Mouse (Mus musculus) G1E-ER4 (cell line): ENCODE data around the gene Pik3cb. TPM values are rescaled to one million over a fixed set of nuclear protein-coding genes. Genes with fewer than 3 reads are reported as not detected.

ENCODE experiments used
- GATA1 ChIP-seq: IDR thresholded peaks from one replicate; pipeline ENCODE4 v1.8.0; 2012; ENCODE audit warnings: low read length, inconsistent platforms
- polyA plus RNA-seq: library from polyadenylated mRNA; stranded (reverse); fragments of >175 nt; gene quantifications from 2 replicates; pipeline ENCODE4 v1.2.3, GENCODE M21; 2012

Pik3cb gene
- polyA plus RNA-seq, 1 experiment = 0.91 TPM

- TF ChIP-seq GATA1 = no peak
Observed at GRCm38 (mm10) chr9:98999881-99000339, 140.5 kb downstream of the Pik3cb start.

- no peak for TF ChIP-seq GATA1
Observed at GRCm38 (mm10) chr9:98994103-98994502, 146.3 kb downstream of the Pik3cb start.

GRCm38 (mm10) chr9:98987131-98987530 lies 153.3 kb downstream of the Pik3cb start:
- no peak for TF ChIP-seq GATA1

Other genes starting within 250 kb of the Pik3cb start
- gene 7420426K07Rik, start 237.5 kb downstream of the Pik3cb start, polyA plus RNA-seq = not detected in 2 replicates
- not detected in 2 replicates for gene Foxl2, start 185.3 kb downstream of the Pik3cb start, polyA plus RNA-seq
- 19.9 and 31.0 TPM in 2 replicates for gene Faim, start 154.2 kb downstream of the Pik3cb start, polyA plus RNA-seq
- not detected in 2 replicates for gene Gm1123, start 104.9 kb downstream of the Pik3cb start, polyA plus RNA-seq
- not detected in 2 replicates for gene Faiml, start 96.6 kb upstream of the Pik3cb start, polyA plus RNA-seq
- gene Cep70, start 102.7 kb upstream of the Pik3cb start, polyA plus RNA-seq = 1.7 and 3.4 TPM in 2 replicates
- not detected in 2 replicates for gene Esyt3, start 217.9 kb upstream of the Pik3cb start, polyA plus RNA-seq